Mouse (Mus musculus): ENCODE results near the gene Scamp3. TPM values are rescaled to one million over a fixed set of nuclear protein-coding genes. Genes with fewer than 3 reads are reported as not detected.

Scamp3 gene
- polyA plus RNA-seq, 1 experiment from 2014 or later: 116 TPM

GRCm38 (mm10) chr3:89219546-89219945 is 42.3 kb downstream of the Scamp3 start:
- peak overlapping the region; percentile 39; the same call in 1 of the 2 replicates for H3K27ac ChIP-seq (replicated peaks)
- H3K4me1 ChIP-seq: peaks cover 42% of the 10 kb centered on the region
- no peak overlapping the region for H3K9ac ChIP-seq (replicated peaks)

DNA sequence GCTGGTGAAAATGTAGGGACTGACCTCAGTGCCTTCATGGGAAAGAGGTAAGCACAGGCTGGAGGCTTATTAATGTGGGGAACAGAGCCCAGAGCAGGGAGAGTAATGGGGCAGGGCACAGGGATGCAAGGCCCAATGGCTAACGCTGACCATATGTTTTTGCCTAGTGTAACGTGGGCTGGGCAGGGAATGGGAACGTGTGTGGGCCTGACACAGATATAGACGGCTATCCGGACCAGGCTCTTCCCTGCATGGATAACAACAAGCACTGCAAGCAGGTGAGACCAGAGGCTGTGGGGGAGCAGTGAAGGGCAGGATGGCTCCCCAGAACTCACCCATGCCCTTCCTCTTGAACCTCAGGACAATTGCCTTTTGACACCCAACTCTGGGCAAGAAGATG is 43.9 kb downstream of the Scamp3 start:
- peaks cover 3% of the 10 kb centered on the region for H3K36me3 ChIP-seq
- peaks cover 42% of the 10 kb centered on the region for H3K4me1 ChIP-seq
- peak overlapping the region; percentile 27 for H3K27ac ChIP-seq (replicated peaks)
- ATAC-seq (replicated peaks): no peak
- H3K27me3 ChIP-seq: no peaks in the 10 kb centered on the region
- WGBS: 47% methylated on average over 5 of the region's 5 CpGs
- no peaks in the 10 kb centered on the region for H3K9me3 ChIP-seq
- no peak overlapping the region for H3K4me3 ChIP-seq
- no peak overlapping the region for H3K9ac ChIP-seq (replicated peaks)
- no peak overlapping the region for H3K4me2 ChIP-seq (replicated peaks)

More at GRCm38 (mm10) chr3:89219546-89219945, 42.3 kb downstream of the Scamp3 start:
- no peak overlapping the region for H3K4me2 ChIP-seq (replicated peaks)
- peaks cover 3% of the 10 kb centered on the region for H3K36me3 ChIP-seq
- no peak overlapping the region for H3K4me3 ChIP-seq
- 47% methylated on average over 8 of the region's 8 CpGs for WGBS
- no peak for ATAC-seq (replicated peaks)
- no peaks in the 10 kb centered on the region for H3K27me3 ChIP-seq
- no peaks in the 10 kb centered on the region for H3K9me3 ChIP-seq

GRCm38 (mm10) chr3:89224796-89225195 is 47.5 kb downstream of the Scamp3 start:
- peak overlapping the region; percentile 50 for H3K4me3 ChIP-seq
- H3K9ac ChIP-seq (replicated peaks): peak overlapping the region; percentile 54
- no peak for ATAC-seq (replicated peaks)
- peak overlapping the region; percentile 90 for H3K27ac ChIP-seq (replicated peaks)
- peak overlapping the region; percentile 76 for H3K4me2 ChIP-seq (replicated peaks)
- WGBS: 22% methylated on average over 11 of the region's 11 CpGs
- no peaks in the 10 kb centered on the region for H3K9me3 ChIP-seq
- peaks cover 3% of the 10 kb centered on the region for H3K36me3 ChIP-seq
- no peaks in the 10 kb centered on the region for H3K27me3 ChIP-seq
- peaks cover 61% of the 10 kb centered on the region for H3K4me1 ChIP-seq

DNA sequence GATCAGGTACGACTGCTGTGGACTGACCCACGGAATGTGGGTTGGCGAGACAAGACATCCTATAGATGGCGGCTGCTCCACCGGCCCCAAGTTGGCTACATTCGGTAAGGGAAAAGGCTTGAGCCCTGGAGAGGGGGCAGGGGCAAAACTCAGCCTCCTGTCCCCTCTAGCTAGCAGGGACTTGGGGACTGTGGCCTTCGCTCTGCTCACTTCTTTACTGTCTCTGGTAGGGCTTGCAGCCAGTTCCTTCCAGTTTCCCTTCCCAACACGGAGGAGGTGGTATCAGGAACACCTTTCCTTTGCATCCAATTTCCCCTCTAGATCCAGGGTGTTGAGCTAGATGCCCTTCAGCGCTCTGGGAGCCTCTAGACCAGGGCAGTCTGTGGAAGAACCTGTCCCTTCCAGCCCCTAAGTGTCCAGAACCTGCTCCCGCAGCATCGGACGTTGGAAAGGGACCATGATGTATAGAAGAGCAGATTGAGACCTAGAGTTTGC is 48.1 kb downstream of the Scamp3 start:
- no peaks in the 10 kb centered on the region for H3K27me3 ChIP-seq
- no peaks in the 10 kb centered on the region for H3K9me3 ChIP-seq
- peaks cover 61% of the 10 kb centered on the region for H3K4me1 ChIP-seq
- peak overlapping the region; percentile 54 for H3K9ac ChIP-seq (replicated peaks)
- H3K36me3 ChIP-seq: peaks cover 3% of the 10 kb centered on the region
- WGBS: 5% methylated on average over 12 of the region's 12 CpGs
- peak overlapping the region; percentile 76 for H3K4me2 ChIP-seq (replicated peaks)
- peak overlapping the region; percentile 90 for H3K27ac ChIP-seq (replicated peaks)
- ATAC-seq (replicated peaks): no peak
- H3K4me3 ChIP-seq: peak overlapping the region; percentile 50

DNA sequence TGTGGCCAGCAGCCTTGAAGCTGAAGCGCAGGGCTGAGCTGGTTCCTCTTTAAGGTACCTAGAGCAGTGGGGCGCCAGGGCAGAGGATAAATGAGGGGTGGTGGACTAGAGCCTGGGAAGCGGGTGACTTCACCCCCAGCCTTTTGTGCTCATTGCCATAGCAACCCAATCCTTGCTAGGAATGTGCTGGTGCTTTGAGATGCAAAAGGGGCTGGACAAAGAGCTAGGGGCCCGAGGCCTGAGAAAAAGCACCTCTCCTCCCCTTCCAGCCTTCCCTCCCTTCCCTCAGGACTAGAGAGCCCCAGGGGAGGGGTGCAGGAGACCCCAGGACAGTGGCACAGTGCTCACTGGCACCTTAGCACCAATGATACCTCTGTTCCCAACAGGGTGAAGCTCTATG is 48.6 kb downstream of the Scamp3 start:
- H3K4me1 ChIP-seq: peaks cover 61% of the 10 kb centered on the region
- peak; percentile 46 for ATAC-seq (replicated peaks)
- peak overlapping the region; percentile 90 for H3K27ac ChIP-seq (replicated peaks)
- H3K4me3 ChIP-seq: peak overlapping the region; percentile 50
- peak overlapping the region; percentile 76 for H3K4me2 ChIP-seq (replicated peaks)
- 3% methylated on average over 4 of the region's 4 CpGs for WGBS
- peaks cover 2% of the 10 kb centered on the region for H3K36me3 ChIP-seq
- H3K9ac ChIP-seq (replicated peaks): peak overlapping the region; percentile 54
- no peaks in the 10 kb centered on the region for H3K9me3 ChIP-seq
- no peaks in the 10 kb centered on the region for H3K27me3 ChIP-seq

- H3K27me3 ChIP-seq: no peaks in the 10 kb centered on the region
- no peaks in the 10 kb centered on the region for H3K9me3 ChIP-seq
- peak overlapping the region; percentile 90 for H3K27ac ChIP-seq (replicated peaks)
- H3K4me2 ChIP-seq (replicated peaks): peak overlapping the region; percentile 76
- ATAC-seq (replicated peaks): no peak
- H3K4me3 ChIP-seq: peak overlapping the region; percentile 50
- peaks cover 61% of the 10 kb centered on the region for H3K4me1 ChIP-seq
- 3% methylated on average over 11 of the region's 11 CpGs for WGBS
- peak overlapping the region; percentile 54 for H3K9ac ChIP-seq (replicated peaks)
- H3K36me3 ChIP-seq: no peaks in the 10 kb centered on the region; the same call in 1 of the 2 replicates
These were observed 49.1 kb downstream of the Scamp3 start for GRCm38 (mm10) chr3:89226361-89226760.

GRCm38 (mm10) chr3:89226900-89227299 is 49.6 kb downstream of the Scamp3 start, which contains the start of gene Mtx1:
Gene Mtx1 (minus strand): TSS chr3:89227088.
- Histone ChIP-seq H3K4me2 (replicated peaks) (peak within 1 kb of the TSS; percentile 76), H3K36me3 (no peaks in the 10 kb centered on the region), H3K4me3 (peak within 1 kb of the TSS; percentile 50), H3K27ac (replicated peaks) (peak within 1 kb of the TSS; percentile 90), H3K9me3 (no peaks in the 10 kb centered on the region), H3K9ac (replicated peaks) (peak within 1 kb of the TSS; percentile 54), H3K27me3 (no peaks in the 10 kb centered on the region), H3K4me1 (peaks cover 61% of the 10 kb centered on the region)
- ATAC-seq (replicated peaks): no peak; the same call in 1 of the 2 replicates
- WGBS: under 1% methylated on average over 21 of the region's 21 CpGs

DNA sequence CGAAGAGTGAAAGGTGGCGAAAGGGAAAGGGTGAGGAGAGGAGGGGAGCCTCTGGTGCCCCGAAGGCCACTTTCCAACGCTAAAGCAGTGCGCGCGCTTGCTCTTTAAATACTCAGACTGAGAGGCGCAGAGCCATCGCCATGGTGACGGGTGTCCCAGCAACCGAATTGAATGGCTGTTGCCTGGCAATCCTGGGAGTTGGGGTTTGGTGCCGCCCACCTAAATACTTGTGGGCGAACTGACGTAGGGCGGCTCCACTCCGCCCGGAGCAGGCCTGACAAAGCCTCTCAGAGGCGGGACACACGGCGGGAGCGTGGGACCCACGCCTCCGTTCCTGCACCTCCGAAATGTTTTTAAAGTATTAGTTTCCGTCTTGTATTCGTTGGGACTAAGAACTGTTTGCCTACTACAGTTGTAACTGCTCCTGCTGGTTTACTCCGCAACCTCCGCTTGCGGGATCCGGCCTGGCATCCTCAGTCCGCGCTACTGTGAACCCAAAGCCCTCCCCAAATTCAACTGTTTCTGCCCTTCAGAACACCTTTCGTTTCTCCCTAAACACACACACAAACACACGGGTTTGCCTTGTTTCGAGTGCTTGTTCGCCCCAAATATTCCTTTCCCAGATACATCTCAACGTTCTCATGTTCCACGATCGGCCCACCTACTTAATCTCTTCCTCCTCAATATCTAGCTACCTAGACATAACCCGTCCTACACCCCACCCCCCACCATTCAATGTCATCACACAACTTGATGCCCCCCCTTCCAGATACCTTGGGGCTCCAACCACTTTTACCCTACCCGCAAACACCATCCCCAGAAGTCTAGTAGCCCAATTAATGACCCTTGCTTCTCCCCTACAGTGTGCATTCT is 50.3 kb downstream of the Scamp3 start:
- WGBS: 1% methylated on average over 41 of the region's 41 CpGs
- H3K9me3 ChIP-seq: no peaks in the 10 kb centered on the region
- no peaks in the 10 kb centered on the region for H3K27me3 ChIP-seq
- ATAC-seq (replicated peaks): peak; percentile 83
- H3K9ac ChIP-seq (replicated peaks): peak overlapping the region; percentile 54
- peak overlapping the region; percentile 76 for H3K4me2 ChIP-seq (replicated peaks)
- H3K27ac ChIP-seq (replicated peaks): peak overlapping the region; percentile 90
- peak overlapping the region; percentile 50 for H3K4me3 ChIP-seq
- no peaks in the 10 kb centered on the region for H3K36me3 ChIP-seq
- peaks cover 61% of the 10 kb centered on the region for H3K4me1 ChIP-seq

DNA sequence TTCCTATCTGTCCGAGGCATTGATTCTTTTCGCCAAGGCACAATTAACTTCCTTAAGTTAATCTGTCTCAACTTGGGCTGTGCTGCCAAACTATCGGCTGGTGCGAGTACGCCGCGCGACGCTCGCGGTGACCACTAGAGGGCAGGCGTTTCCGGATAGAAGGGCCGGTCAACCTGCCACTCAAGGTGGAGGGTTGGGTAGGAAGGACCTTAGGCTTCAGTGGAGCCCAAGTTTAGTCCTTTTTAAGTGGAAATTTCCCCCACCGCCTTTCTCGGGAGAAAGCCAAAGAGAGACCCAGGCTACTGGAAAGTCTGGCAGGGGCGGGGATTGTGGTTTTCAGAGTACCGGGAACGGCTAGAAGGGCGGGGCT is 50.9 kb downstream of the Scamp3 start:
- H3K27me3 ChIP-seq: no peaks in the 10 kb centered on the region
- under 1% methylated on average over 20 of the region's 20 CpGs for WGBS
- peak; percentile 27 for ATAC-seq (replicated peaks)
- H3K9me3 ChIP-seq: no peaks in the 10 kb centered on the region
- H3K36me3 ChIP-seq: 0 out of 2 replicates have a peak, but pooled peaks cover 6% of the 10 kb centered on the region
- peak overlapping the region; percentile 54 for H3K9ac ChIP-seq (replicated peaks)
- H3K27ac ChIP-seq (replicated peaks): peak overlapping the region; percentile 90
- H3K4me3 ChIP-seq: peak overlapping the region; percentile 50
- peaks cover 57% of the 10 kb centered on the region for H3K4me1 ChIP-seq
- H3K4me2 ChIP-seq (replicated peaks): peak overlapping the region; percentile 76

GRCm38 (mm10) chr3:89228836-89229235 is 51.6 kb downstream of the Scamp3 start, which contains the start of gene Muc1:
Gene Muc1 (plus strand): TSS chr3:89229057.
- Histone ChIP-seq H3K9ac (replicated peaks) (peak within 1 kb of the TSS; percentile 54), H3K4me3 (peak within 1 kb of the TSS; percentile 50)

GRCm38 (mm10) chr3:89229276-89229675 is 52.0 kb downstream of the Scamp3 start:
- Histone ChIP-seq H3K4me2 (replicated peaks) (no peak overlapping the region), H3K4me1 (peaks cover 46% of the 10 kb centered on the region), H3K9me3 (no peaks in the 10 kb centered on the region), H3K27me3 (no peaks in the 10 kb centered on the region), H3K9ac (replicated peaks) (no peak overlapping the region), H3K4me3 (no peak overlapping the region), H3K36me3 (peaks cover 15% of the 10 kb centered on the region), H3K27ac (replicated peaks) (no peak overlapping the region)
- 56% methylated on average over 4 of the region's 4 CpGs for WGBS
- ATAC-seq (replicated peaks): no peak

More at GRCm38 (mm10) chr3:89228836-89229235, 51.6 kb downstream of the Scamp3 start, which contains the start of gene Muc1:
- 39% methylated on average over 10 of the region's 10 CpGs for WGBS
- Histone ChIP-seq H3K27ac (replicated peaks) (peak within 1 kb of the TSS; percentile 90), H3K4me2 (replicated peaks) (peak within 1 kb of the TSS; percentile 76), H3K4me1 (peaks cover 50% of the 10 kb centered on the region), H3K9me3 (no peaks in the 10 kb centered on the region), H3K36me3 (peaks cover 11% of the 10 kb centered on the region), H3K27me3 (no peaks in the 10 kb centered on the region)
- ATAC-seq (replicated peaks): no peak

- Histone ChIP-seq H3K27me3 (no peaks in the 10 kb centered on the region), H3K36me3 (peaks cover 27% of the 10 kb centered on the region), H3K4me1 (peaks cover 33% of the 10 kb centered on the region), H3K9me3 (no peaks in the 10 kb centered on the region), H3K4me3 (no peak overlapping the region), H3K9ac (replicated peaks) (no peak overlapping the region), H3K27ac (replicated peaks) (no peak overlapping the region), H3K4me2 (replicated peaks) (no peak overlapping the region)
- no peak for ATAC-seq (replicated peaks)
- WGBS: 94% methylated on average over 2 of the region's 2 CpGs
These were observed 53.3 kb downstream of the Scamp3 start for GRCm38 (mm10) chr3:89230561-89230960.

All from forebrain, embryonic 15.5 days (tissue).